22 mouse cellular contexts compared by ENCODE assay signal in genomic region chr1:59797865-59798264, GRCm38 (mm10). TPM values are rescaled to one million over a fixed set of nuclear protein-coding genes. Genes with fewer than 3 reads are reported as not detected.
DNase-seq lines count a peak whose midpoint lies in the region; ATAC-seq and TF ChIP-seq lines count a peak whose summit lies in the region.
"Had no signal": no experiment of that assay in that cellular context is flagged by ENCODE, and none has a peak within 500 bp of the region (broad histone marks: within the 10 kb centered on the region; RNA-seq: fewer than 3 reads in every experiment).

No protein-coding gene starts in this region.

- ATAC-seq in hindbrain, embryonic 14.5 days (ENCODE audit: low FRiP score) = no peak
- ATAC-seq in hindbrain, embryonic 11.5 days (ENCODE audit: low FRiP score) = no peak
- ATAC-seq: activated CD4-positive, CD25-positive, alpha-beta regulatory T cell, adult 4 months; CD4-positive, CD25-positive, alpha-beta regulatory T cell, adult 4 months; liver, postnatal 0 days; midbrain, embryonic 15.5 days; Patski had no signal

- peak overlapping the region; percentile 72 for H3K27ac ChIP-seq in heart, adult 2 months
- peak overlapping the region; percentile 54; the same call in 1 of the 2 replicates for H3K27ac ChIP-seq in hindbrain, embryonic 14.5 days
- H3K27ac ChIP-seq in hindbrain, embryonic 11.5 days (ENCODE audit: low read depth, low read length) = no peak overlapping the region
- peak overlapping the region; percentile 62; the same call in 1 of the 2 replicates for H3K27ac ChIP-seq in layer of hippocampus, adult 2 months
- H3K27ac ChIP-seq: forebrain, embryonic 12.5 days; midbrain, embryonic 15.5 days had no signal

- H3K79me2 ChIP-seq in heart, adult 2 months (replicated peaks; ENCODE audit: control insufficient read depth, insufficient read depth, low read length) = peaks cover 3% of the 10 kb centered on the region; the same call in 1 of the 2 replicates

- H3K36me3 ChIP-seq in heart, adult 2 months (ENCODE audit: control insufficient read depth, insufficient read depth, low read length) = peaks cover 19% of the 10 kb centered on the region
- no peaks in the 10 kb centered on the region for H3K36me3 ChIP-seq in hindbrain, embryonic 14.5 days (replicated peaks; ENCODE audit: control insufficient read depth, insufficient read depth)
- H3K36me3 ChIP-seq in hindbrain, embryonic 11.5 days (ENCODE audit: control insufficient read depth, insufficient read depth, low read length) = no peaks in the 10 kb centered on the region
- H3K36me3 ChIP-seq: forebrain, embryonic 12.5 days; heart, embryonic 12.5 days; midbrain, embryonic 15.5 days had no signal

- WGBS in heart, adult 2 months = 46% methylated on average over 2 of the region's 2 CpGs
- 86% methylated on average over 2 of the region's 2 CpGs for WGBS in hindbrain, embryonic 14.5 days
- WGBS in hindbrain, embryonic 11.5 days = 94% methylated on average over 2 of the region's 2 CpGs

- TF ChIP-seq CTCF in heart, adult 2 months (IDR thresholded peaks at IDR 0.05) = no peak
- no peak for TF ChIP-seq CTCF in layer of hippocampus, adult 2 months (conservative IDR thresholded peaks at IDR 0.05)

- H3K4me3 ChIP-seq in heart, adult 2 months = no peak overlapping the region; the same call in 1 of the 2 replicates
- H3K4me3 ChIP-seq in hindbrain, embryonic 14.5 days (replicated peaks; ENCODE audit: low read length) = no peak overlapping the region
- no peak overlapping the region for H3K4me3 ChIP-seq in hindbrain, embryonic 11.5 days (ENCODE audit: low read depth, low read length)
- no peak overlapping the region for H3K4me3 ChIP-seq in layer of hippocampus, adult 2 months
- H3K4me3 ChIP-seq: forebrain, embryonic 12.5 days; heart, embryonic 12.5 days; midbrain, embryonic 15.5 days; myocyte had no signal

- H3K27me3 ChIP-seq in heart, adult 2 months (ENCODE audit: control insufficient read depth, insufficient read depth, low read length) = no peaks in the 10 kb centered on the region
- no peaks in the 10 kb centered on the region for H3K27me3 ChIP-seq in hindbrain, embryonic 14.5 days (ENCODE audit: control insufficient read depth, insufficient read depth, low read length)
- H3K27me3 ChIP-seq in hindbrain, embryonic 11.5 days (ENCODE audit: control insufficient read depth, insufficient read depth, low read length) = no peaks in the 10 kb centered on the region
- H3K27me3 ChIP-seq: forebrain, embryonic 12.5 days; heart, embryonic 12.5 days; midbrain, embryonic 15.5 days; Patski had no signal

- TF ChIP-seq POLR2A in heart, adult 2 months (IDR thresholded peaks at IDR 0.05; ENCODE audit: insufficient read depth, low read depth, low read length) = no peak

- H3K9me3 ChIP-seq in hindbrain, embryonic 14.5 days (ENCODE audit: control insufficient read depth, low read length) = no peaks in the 10 kb centered on the region
- no peaks in the 10 kb centered on the region for H3K9me3 ChIP-seq in hindbrain, embryonic 11.5 days (ENCODE audit: control insufficient read depth, low read length)
- H3K9me3 ChIP-seq: forebrain, embryonic 12.5 days; heart, embryonic 12.5 days; midbrain, embryonic 15.5 days had no signal

- peaks cover 9% of the 10 kb centered on the region for H3K4me1 ChIP-seq in heart, adult 2 months (ENCODE audit: control insufficient read depth, insufficient read depth, low read length)
- no peaks in the 10 kb centered on the region for H3K4me1 ChIP-seq in hindbrain, embryonic 14.5 days (replicated peaks; ENCODE audit: control insufficient read depth, insufficient read depth, low read length)
- H3K4me1 ChIP-seq in hindbrain, embryonic 11.5 days (replicated peaks; ENCODE audit: control insufficient read depth, insufficient read depth, low read length) = no peaks in the 10 kb centered on the region
- H3K4me1 ChIP-seq: forebrain, embryonic 12.5 days had no signal

- no peak for TF ChIP-seq EP300 in heart, adult 2 months (IDR thresholded peaks at IDR 0.05; ENCODE audit: insufficient read depth, low read depth, low read length)

- intact Hi-C loops in heart, adult 2 months (cut with DNase I) = loop anchor here (2.0 kb wide), 1 partner anchor 31 kb away; no protein-coding TSS in a partner anchor
- intact Hi-C loops in heart, postnatal 36 days (cut with DNase I) = loop anchor here (5.0 kb wide), 1 partner anchor 34 kb away; no protein-coding TSS in a partner anchor

- no peak overlapping the region for H3K9ac ChIP-seq in heart, adult 2 months (ENCODE audit: low read depth, low read length)
- H3K9ac ChIP-seq in hindbrain, embryonic 14.5 days = no peak overlapping the region
- no peak overlapping the region for H3K9ac ChIP-seq in hindbrain, embryonic 11.5 days (ENCODE audit: low read depth, low read length)
- H3K9ac ChIP-seq: forebrain, embryonic 12.5 days; heart, embryonic 12.5 days; liver, postnatal 0 days; midbrain, embryonic 15.5 days had no signal

- DNase-seq in heart, adult 2 months = no peak
- no peak for DNase-seq in heart, postnatal 36 days
- DNase-seq in hindbrain, embryonic 14.5 days (ENCODE audit: low spot score) = no peak
- DNase-seq in hindbrain, embryonic 11.5 days (ENCODE audit: low spot score) = no peak
- DNase-seq in layer of hippocampus, adult 2 months (ENCODE audit: low spot score in 2 of 2) = no peak
- no peak for DNase-seq in layer of hippocampus, adult 18-20 months (ENCODE audit: low spot score in 2 of 2)
- peak; percentile 32 for DNase-seq in lung, postnatal 25 days (ENCODE audit: low spot score)
- no peak for DNase-seq in lung, postnatal 36 days
- DNase-seq: adrenal gland, postnatal 10 days; cerebellum, adult 9-11 months; kidney, adult 18-20 months; layer of hippocampus, postnatal 36 days; liver, postnatal 0 days; thymus, adult 18-20 months; thymus, postnatal 4 days had no signal

- H3K4me2 ChIP-seq in hindbrain, embryonic 14.5 days (replicated peaks) = no peak overlapping the region
- no peak overlapping the region for H3K4me2 ChIP-seq in hindbrain, embryonic 11.5 days (replicated peaks; ENCODE audit: low read depth, low read length)
- H3K4me2 ChIP-seq: forebrain, embryonic 12.5 days; heart, embryonic 12.5 days; midbrain, embryonic 15.5 days had no signal

RNA-seq across cellular contexts. Expression of gene Bmpr2, which starts 34.7 kb away (rescaled TPM):
- 10 to 100 TPM; 40.4 to 45.4 TPM for total RNA-seq in heart, adult 2 months (2021)
- 8.2 and 20.4 TPM in 2 replicates for polyA plus RNA-seq in heart, adult 2 months (2012; rRNA removed)
- total RNA-seq in heart, postnatal 36 days (2021) = 10 to 100 TPM; 46.1 to 46.3 TPM
- 18.4 and 18.9 TPM in 2 replicates for polyA plus RNA-seq in hindbrain, embryonic 14.5 days (2014; fragmentation: Nextera tagmentation; extraction: Ambion mirVana)
- 14.1 and 17.0 TPM in 2 replicates for polyA plus RNA-seq in hindbrain, embryonic 11.5 days (2014; fragmentation: Nextera tagmentation; extraction: Ambion mirVana)
- total RNA-seq in layer of hippocampus, adult 2 months (2021) = 10 to 100 TPM; 90.3 to 91.2 TPM
- total RNA-seq in layer of hippocampus, adult 18-20 months (2021) = 10 to 100 TPM; 87.9 to 90.0 TPM
